ENCODE assay signal across 8 mouse cellular contexts in the genomic region with DNA sequence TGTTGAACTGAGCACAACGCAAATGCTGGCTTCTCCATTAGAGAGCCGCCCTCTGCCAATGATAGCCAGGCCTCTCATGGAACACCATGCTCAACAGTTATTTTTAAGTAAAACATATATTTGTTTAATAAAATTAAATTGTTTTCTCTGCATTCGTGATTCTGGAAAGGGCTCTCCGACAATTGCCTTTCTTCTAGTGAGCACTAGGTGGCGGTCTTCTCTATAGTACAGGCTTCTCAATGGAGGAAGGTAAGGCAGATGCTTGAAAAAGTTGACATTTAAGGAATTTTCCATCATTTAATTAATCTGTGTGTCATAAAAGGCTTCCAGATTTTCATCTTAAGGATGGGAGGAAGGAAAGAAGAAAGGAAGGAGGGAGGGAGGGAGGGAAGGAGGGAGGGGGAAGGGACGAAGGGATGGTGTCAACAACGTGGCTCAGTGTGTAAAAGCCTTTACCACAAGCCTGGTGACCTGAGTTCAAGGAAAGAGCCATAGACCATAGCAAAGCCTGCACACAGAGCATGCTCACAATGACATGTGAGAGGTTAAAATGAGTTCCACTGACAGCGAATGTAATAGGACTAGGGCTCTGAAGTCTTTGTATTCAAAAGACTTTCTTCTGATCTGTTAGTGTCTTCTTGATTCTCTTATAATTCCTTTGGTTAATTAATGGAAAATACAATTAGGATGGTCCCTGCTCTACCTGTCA. TPM values are rescaled to one million over a fixed set of nuclear protein-coding genes. Genes with fewer than 3 reads are reported as not detected.
DNase-seq lines count a peak whose midpoint lies in the region; ATAC-seq and TF ChIP-seq lines count a peak whose summit lies in the region.

No protein-coding gene starts in this region.

- no peaks in the 10 kb centered on the region for H3K4me1 ChIP-seq in heart, embryonic 14.5 days (ENCODE audit: control insufficient read depth in 2 of 2, insufficient read depth in 2 of 2, low read length in 2 of 2)
- no peaks in the 10 kb centered on the region for H3K4me1 ChIP-seq in limb, embryonic 14.5 days (ENCODE audit: control insufficient read depth, insufficient read depth, low read length)

- H3K4me2 ChIP-seq in heart, embryonic 14.5 days (ENCODE audit: low read length), result peak overlapping the region; percentile 31; the same call in 1 of the 2 replicates
- H3K4me2 ChIP-seq in limb, embryonic 14.5 days (replicated peaks; ENCODE audit: low read depth, low read length, severe bottlenecking), result no peak overlapping the region

- no peak for TF ChIP-seq POLR2A in limb, embryonic 14.5 days (IDR thresholded peaks at IDR 0.05; ENCODE audit: borderline replicate concordance, extremely low read depth, insufficient read depth, insufficient read length)

- no peak for ATAC-seq in heart, embryonic 14.5 days (ENCODE audit: insufficient number of reproducible peaks, insufficient read depth, low FRiP score, low read depth)
- ATAC-seq in limb, embryonic 14.5 days (ENCODE audit: low FRiP score, low read depth), result no peak

- H3K9ac ChIP-seq in heart, embryonic 14.5 days (ENCODE audit: low read length), result no peak overlapping the region
- H3K9ac ChIP-seq in limb, embryonic 14.5 days (ENCODE audit: low read depth, low read length, severe bottlenecking), result no peak overlapping the region

- H3K9me3 ChIP-seq in heart, embryonic 14.5 days (ENCODE audit: control insufficient read depth, low read length), result no peaks in the 10 kb centered on the region
- H3K9me3 ChIP-seq in limb, embryonic 14.5 days (ENCODE audit: control insufficient read depth, low read length), result no peaks in the 10 kb centered on the region

- no peak overlapping the region for H3K4me3 ChIP-seq in heart, embryonic 14.5 days (ENCODE audit: control insufficient read depth in 1 of 2, insufficient read depth in 1 of 2, low read depth in 1 of 2, low read length in 2 of 2)
- H3K4me3 ChIP-seq in limb, embryonic 14.5 days (replicated peaks; ENCODE audit: low read length), result no peak overlapping the region

- H3K27me3 ChIP-seq in heart, embryonic 14.5 days (ENCODE audit: control insufficient read depth, insufficient read depth, low read length), result no peaks in the 10 kb centered on the region
- H3K27me3 ChIP-seq in limb, embryonic 14.5 days (ENCODE audit: control insufficient read depth, insufficient read depth, low read length), result no peaks in the 10 kb centered on the region

- DNase-seq in adrenal gland, postnatal 10 days, result peak; percentile 56
- DNase-seq in adrenal gland, adult 8-10 months, result no peak
- peak; percentile 11 for DNase-seq in left cerebral cortex, adult 11 months (ENCODE audit: low spot score)
- DNase-seq in left cerebral cortex, adult 8-10 months (ENCODE audit: low spot score in 2 of 2), result no peak
- peak; percentile 20 for DNase-seq in MEL-GATA-1-ER (ENCODE audit: extremely low read depth, low read depth)
- peak; percentile 64 for DNase-seq in limb, embryonic 14.5 days (ENCODE audit: low spot score)
- DNase-seq in spleen, postnatal 14 days (ENCODE audit: low spot score in 2 of 2), result no peak

- H3K36me3 ChIP-seq in heart, embryonic 14.5 days (ENCODE audit: control insufficient read depth, insufficient read depth, low read length), result no peaks in the 10 kb centered on the region
- no peaks in the 10 kb centered on the region for H3K36me3 ChIP-seq in limb, embryonic 14.5 days (ENCODE audit: control insufficient read depth, insufficient read depth, low read length)

- no peak overlapping the region for H3K27ac ChIP-seq in heart, embryonic 14.5 days (replicated peaks in 1 of 2; ENCODE audit: control insufficient read depth in 1 of 2, insufficient read depth in 1 of 2, low read depth in 2 of 2, low read length in 2 of 2)
- H3K27ac ChIP-seq in limb, embryonic 14.5 days (replicated peaks; ENCODE audit: low read depth, low read length), result no peak overlapping the region

- 34% methylated on average over 8 of the region's 8 CpGs for WGBS in heart, embryonic 14.5 days
- 40% methylated on average over 8 of the region's 8 CpGs for WGBS in limb, embryonic 14.5 days

RNA-seq across cellular contexts. Expression of gene Cryge, which starts 4.4 kb away (rescaled TPM):
- total RNA-seq in adrenal gland, postnatal 10 days (2021), result not detected
- under 1 TPM in 3 of 4 experiments, not detected in 1; 0.38 to 0.62 (median 0.49) TPM for total RNA-seq in adrenal gland, adult 8-10 months (2022)
- total RNA-seq in left cerebral cortex, adult 8-10 months (2022), result not detected
- not detected in 2 replicates for polyA plus RNA-seq in heart, embryonic 14.5 days (2014; fragmentation: Nextera tagmentation; extraction: Ambion mirVana)
- polyA plus RNA-seq in limb, embryonic 14.5 days (2012; rRNA removed), result not detected in 2 replicates
- polyA plus RNA-seq in limb, embryonic 14.5 days (2014; fragmentation: Nextera tagmentation; extraction: Ambion mirVana), result not detected in 2 replicates

RNA-seq across cellular contexts. Expression of gene Akr1cl, which starts 14.0 kb away (rescaled TPM):
- total RNA-seq in adrenal gland, postnatal 10 days (2021), result 100 to 1,000 TPM; 263 to 490 TPM
- 1,000 to 10,000 TPM; 1,428 to 2,043 (median 1,710) TPM for total RNA-seq in adrenal gland, adult 8-10 months (2022)
- under 1 TPM in 2 of 4 experiments, not detected in 2; 0.39 to 0.44 TPM for total RNA-seq in left cerebral cortex, adult 8-10 months (2022)
- polyA plus RNA-seq in heart, embryonic 14.5 days (2014; fragmentation: Nextera tagmentation; extraction: Ambion mirVana), result 0.32 and 0.46 TPM in 2 replicates
- 0.08 TPM in 2 replicates for polyA plus RNA-seq in limb, embryonic 14.5 days (2012; rRNA removed)
- 0.23 TPM in 1 of 2 replicates, not detected in the other for polyA plus RNA-seq in limb, embryonic 14.5 days (2014; fragmentation: Nextera tagmentation; extraction: Ambion mirVana)

RNA-seq across cellular contexts. Expression of gene Crygd, which starts 16.7 kb away (rescaled TPM):
- total RNA-seq in adrenal gland, postnatal 10 days (2021), result not detected
- total RNA-seq in adrenal gland, adult 8-10 months (2022), result under 1 TPM in 1 of 4 experiments, not detected in 3; 0.44 TPM
- total RNA-seq in left cerebral cortex, adult 8-10 months (2022), result not detected
- not detected in 2 replicates for polyA plus RNA-seq in heart, embryonic 14.5 days (2014; fragmentation: Nextera tagmentation; extraction: Ambion mirVana)
- not detected in 2 replicates for polyA plus RNA-seq in limb, embryonic 14.5 days (2012; rRNA removed)
- polyA plus RNA-seq in limb, embryonic 14.5 days (2014; fragmentation: Nextera tagmentation; extraction: Ambion mirVana), result not detected in 2 replicates

RNA-seq across cellular contexts. Expression of gene Crygc, which starts 26.9 kb away (rescaled TPM):
- not detected for total RNA-seq in adrenal gland, postnatal 10 days (2021)
- not detected for total RNA-seq in adrenal gland, adult 8-10 months (2022)
- total RNA-seq in left cerebral cortex, adult 8-10 months (2022), result not detected
- polyA plus RNA-seq in heart, embryonic 14.5 days (2014; fragmentation: Nextera tagmentation; extraction: Ambion mirVana), result not detected in 2 replicates
- polyA plus RNA-seq in limb, embryonic 14.5 days (2012; rRNA removed), result not detected in 2 replicates
- not detected in 2 replicates for polyA plus RNA-seq in limb, embryonic 14.5 days (2014; fragmentation: Nextera tagmentation; extraction: Ambion mirVana)

RNA-seq across cellular contexts. Expression of gene Crygb, which starts 35.5 kb away (rescaled TPM):
- total RNA-seq in adrenal gland, postnatal 10 days (2021), result not detected
- total RNA-seq in adrenal gland, adult 8-10 months (2022), result not detected
- not detected for total RNA-seq in left cerebral cortex, adult 8-10 months (2022)
- 0.57 and 1.3 TPM in 2 replicates for polyA plus RNA-seq in heart, embryonic 14.5 days (2014; fragmentation: Nextera tagmentation; extraction: Ambion mirVana)
- polyA plus RNA-seq in limb, embryonic 14.5 days (2012; rRNA removed), result 0.29 and 0.73 TPM in 2 replicates
- polyA plus RNA-seq in limb, embryonic 14.5 days (2014; fragmentation: Nextera tagmentation; extraction: Ambion mirVana), result not detected in 2 replicates

Comparison
In these comparisons a context has a peak if more than half of its experiments do, and no peak if none do; other contexts are left out.
1. DNase-seq: peak in adrenal gland, postnatal 10 days (single experiment), left cerebral cortex, adult 11 months (single experiment), MEL-GATA-1-ER (single experiment) and limb, embryonic 14.5 days (single experiment); none in adrenal gland, adult 8-10 months (single experiment), left cerebral cortex, adult 8-10 months (0 of 2) and spleen, postnatal 14 days (0 of 2).
2. RNA of gene Akr1cl, which starts 14.0 kb away (total RNA-seq): 1,428 to 2,043 TPM in adrenal gland, adult 8-10 months and 263 to 490 TPM in adrenal gland, postnatal 10 days; 0.39 to 0.44 TPM in left cerebral cortex, adult 8-10 months; every median in the first group is over 100 times any median in the second.